Mouse (Mus musculus): ENCODE data around the gene Vwa3b. TPM values are rescaled to one million over a fixed set of nuclear protein-coding genes. Genes with fewer than 3 reads are reported as not detected.

The Vwa3b gene
- polyA plus RNA-seq, 1 experiment from 2014 or later, result 0.29 TPM

Other genes with a start within 250 kb of the Vwa3b start
- 6.2 and 8.6 TPM in 2 replicates for gene Tmem131, start 82.9 kb upstream of the Vwa3b start, polyA plus RNA-seq (2015; fragmentation: Nextera tagmentation; extraction: Ambion mirVana)
- 0.04 and 0.06 TPM in 2 replicates for gene Cnga3, start 187.8 kb downstream of the Vwa3b start, polyA plus RNA-seq (2015; fragmentation: Nextera tagmentation; extraction: Ambion mirVana)